Mouse (Mus musculus) megakaryocyte, embryonic 14.5 days (primary cell): Measurements from ENCODE around the gene Ubn1. TPM values are rescaled to one million over a fixed set of nuclear protein-coding genes. Genes with fewer than 3 reads are reported as not detected.

Source experiments
- H3K27me3 ChIP-seq: replicated peaks from 2 replicates; pipeline ENCODE3; 2012; ENCODE audit warnings: inconsistent platforms
- H3K36me3 ChIP-seq: replicated peaks from 2 replicates; pipeline ENCODE3; 2012; ENCODE audit warnings: low read length, inconsistent platforms, mixed read lengths
- H3K4me1 ChIP-seq: 2 replicates; pipeline ENCODE4 v1.6.1; 2012; ENCODE audit warnings: inconsistent platforms
- H3K4me3 ChIP-seq: replicated peaks from 2 replicates; pipeline ENCODE3; 2012; ENCODE audit warnings: moderate library complexity, mild to moderate bottlenecking, inconsistent platforms
- H3K9me3 ChIP-seq: 2 replicates; pipeline ENCODE4 v1.6.1; 2012; ENCODE audit warnings: inconsistent platforms
- FLI1 ChIP-seq: IDR thresholded peaks from 2 replicates; pipeline ENCODE4 v1.6.1; 2012; ENCODE audit warnings: low read length, inconsistent platforms, mixed read lengths
- GATA1 ChIP-seq: IDR thresholded peaks from 3 replicates; pipeline ENCODE4 v1.6.1; 2012; ENCODE audit warnings: mixed read lengths, low read length, inconsistent platforms, borderline replicate concordance
- polyA plus RNA-seq: library from polyadenylated mRNA; stranded (reverse); fragments of >175 nt; gene quantifications from 2 replicates; pipeline ENCODE4 v1.2.3, GENCODE M21; 2012; ENCODE audit warnings: low replicate concordance; ENCODE audit not compliant: insufficient read depth

Ubn1 gene
- polyA plus RNA-seq, 1 experiment: 11.3 TPM

- Histone ChIP-seq H3K4me1 (peaks cover 5% of the 10 kb centered on the region), H3K4me3 (no peak overlapping the region), H3K27me3 (peaks cover 52% of the 10 kb centered on the region), H3K36me3 (no peaks in the 10 kb centered on the region), H3K9me3 (peaks cover 9% of the 10 kb centered on the region)
- TF ChIP-seq FLI1 (no peak), GATA1 (no peak)
These were observed 63.2 kb downstream of the Ubn1 start for GRCm38 (mm10) chr16:5113002-5113550.

GRCm38 (mm10) chr16:5113582-5113981, 63.7 kb downstream of the Ubn1 start:
- no peak for TF ChIP-seq FLI1
- no peak for TF ChIP-seq GATA1
- no peak overlapping the region for H3K4me3 ChIP-seq
- peaks cover 55% of the 10 kb centered on the region for H3K27me3 ChIP-seq
- H3K4me1 ChIP-seq: peaks cover 5% of the 10 kb centered on the region
- no peaks in the 10 kb centered on the region for H3K36me3 ChIP-seq
- H3K9me3 ChIP-seq: peaks cover 4% of the 10 kb centered on the region

- peaks cover 5% of the 10 kb centered on the region for H3K4me1 ChIP-seq
- peaks cover 70% of the 10 kb centered on the region for H3K27me3 ChIP-seq
- H3K9me3 ChIP-seq: 0 out of 2 replicates have a peak, but pooled peaks cover 3% of the 10 kb centered on the region
- no peaks in the 10 kb centered on the region for H3K36me3 ChIP-seq
- H3K4me3 ChIP-seq: no peak overlapping the region
- TF ChIP-seq GATA1: no peak
- TF ChIP-seq FLI1: no peak
These were observed 69.5 kb downstream of the Ubn1 start for GRCm38 (mm10) chr16:5119385-5119784.

GRCm38 (mm10) chr16:5119845-5120244, 70.0 kb downstream of the Ubn1 start:
- H3K4me3 ChIP-seq: no peak overlapping the region
- no peaks in the 10 kb centered on the region for H3K36me3 ChIP-seq
- H3K9me3 ChIP-seq: 0 out of 2 replicates have a peak, but pooled peaks cover 3% of the 10 kb centered on the region
- TF ChIP-seq GATA1 (no peak), FLI1 (no peak)
- H3K27me3 ChIP-seq: peaks cover 73% of the 10 kb centered on the region
- peaks cover 5% of the 10 kb centered on the region for H3K4me1 ChIP-seq

GRCm38 (mm10) chr16:5123476-5123875, 73.6 kb downstream of the Ubn1 start:
- Histone ChIP-seq H3K36me3 (no peaks in the 10 kb centered on the region), H3K9me3 (0 out of 2 replicates have a peak, but pooled peaks cover 3% of the 10 kb centered on the region), H3K4me1 (no peaks in the 10 kb centered on the region), H3K27me3 (peaks cover 91% of the 10 kb centered on the region), H3K4me3 (no peak overlapping the region)
- TF ChIP-seq GATA1: no peak

GRCm38 (mm10) chr16:5130196-5130595, 80.3 kb downstream of the Ubn1 start:
- Histone ChIP-seq H3K9me3 (no peaks in the 10 kb centered on the region), H3K27me3 (peaks cover 95% of the 10 kb centered on the region), H3K4me1 (peaks cover 26% of the 10 kb centered on the region), H3K4me3 (no peak overlapping the region), H3K36me3 (no peaks in the 10 kb centered on the region)
- no peak for TF ChIP-seq FLI1
- no peak for TF ChIP-seq GATA1

GRCm38 (mm10) chr16:5130766-5131165, 80.9 kb downstream of the Ubn1 start:
- Histone ChIP-seq H3K4me1 (peaks cover 26% of the 10 kb centered on the region), H3K27me3 (peaks cover 95% of the 10 kb centered on the region), H3K9me3 (no peaks in the 10 kb centered on the region), H3K36me3 (no peaks in the 10 kb centered on the region), H3K4me3 (no peak overlapping the region)
- TF ChIP-seq FLI1 (no peak), GATA1 (no peak)

GRCm38 (mm10) chr16:5131251-5131922, 81.5 kb downstream of the Ubn1 start:
- H3K36me3 ChIP-seq: no peaks in the 10 kb centered on the region
- H3K9me3 ChIP-seq: no peaks in the 10 kb centered on the region
- H3K4me3 ChIP-seq: no peak overlapping the region
- peaks cover 26% of the 10 kb centered on the region for H3K4me1 ChIP-seq
- TF ChIP-seq GATA1: no peak
- no peak for TF ChIP-seq FLI1
- H3K27me3 ChIP-seq: peaks cover 96% of the 10 kb centered on the region

GRCm38 (mm10) chr16:5132401-5132801, 82.5 kb downstream of the Ubn1 start, which contains the start of gene Ppl:
Gene Ppl, minus strand, starts transcription at chr16:5132421.
- TF ChIP-seq GATA1 (no peak), FLI1 (no peak)

GRCm38 (mm10) chr16:5134623-5135330, 84.9 kb downstream of the Ubn1 start:
- peaks cover 26% of the 10 kb centered on the region for H3K4me1 ChIP-seq
- H3K36me3 ChIP-seq: no peaks in the 10 kb centered on the region
- peak overlapping the region; percentile 39 for H3K4me3 ChIP-seq
- no peaks in the 10 kb centered on the region for H3K9me3 ChIP-seq
- TF ChIP-seq GATA1 (no peak), FLI1 (no peak)
- peaks cover 85% of the 10 kb centered on the region for H3K27me3 ChIP-seq

More at GRCm38 (mm10) chr16:5132401-5132801, 82.5 kb downstream of the Ubn1 start, which contains the start of gene Ppl:
- Histone ChIP-seq H3K36me3 (no peaks in the 10 kb centered on the region), H3K27me3 (peaks cover 95% of the 10 kb centered on the region), H3K9me3 (no peaks in the 10 kb centered on the region), H3K4me1 (peaks cover 29% of the 10 kb centered on the region), H3K4me3 (peak within 1 kb of the TSS; percentile 89)
